Mouse (Mus musculus): Measurements from ENCODE around the gene Ube2v1.

DNA sequence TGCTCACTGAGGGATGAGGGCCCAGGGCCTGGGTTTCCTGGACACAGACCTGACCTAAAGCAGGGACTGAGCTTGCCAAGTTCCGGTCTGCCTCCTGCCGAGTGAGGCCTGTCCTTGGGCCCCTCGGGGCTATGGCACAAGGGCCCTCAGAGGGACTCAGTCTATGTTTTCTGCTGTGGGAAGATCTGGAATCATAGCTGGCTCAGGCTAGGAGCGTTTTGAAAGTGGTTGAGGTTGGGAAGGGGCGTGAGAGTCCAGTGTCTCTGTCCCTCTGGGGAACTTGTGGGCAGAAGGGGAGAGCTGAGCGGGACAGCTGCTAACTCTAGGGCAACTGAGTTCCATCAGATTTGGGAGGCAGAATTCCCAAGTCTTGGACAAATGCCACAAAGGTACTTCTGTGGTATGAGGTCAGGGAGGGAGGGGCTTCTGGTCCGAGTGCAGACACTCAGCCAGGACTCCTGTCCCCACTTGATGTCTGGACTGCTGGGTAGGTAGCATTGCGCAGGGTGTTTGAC lies 31.4 kb downstream of the Ube2v1 start:
- TF ChIP-seq CTCF (IDR thresholded peaks at IDR 0.05; ENCODE audit: insufficient read depth, low read length) (no peak), POLR2A (IDR thresholded peaks at IDR 0.05; ENCODE audit: borderline replicate concordance, extremely low read depth, low read depth, low read length) (no peak)

Measured in lung, adult 2 months (tissue).